Mouse (Mus musculus): ENCODE data around the gene Lingo3.

DNA sequence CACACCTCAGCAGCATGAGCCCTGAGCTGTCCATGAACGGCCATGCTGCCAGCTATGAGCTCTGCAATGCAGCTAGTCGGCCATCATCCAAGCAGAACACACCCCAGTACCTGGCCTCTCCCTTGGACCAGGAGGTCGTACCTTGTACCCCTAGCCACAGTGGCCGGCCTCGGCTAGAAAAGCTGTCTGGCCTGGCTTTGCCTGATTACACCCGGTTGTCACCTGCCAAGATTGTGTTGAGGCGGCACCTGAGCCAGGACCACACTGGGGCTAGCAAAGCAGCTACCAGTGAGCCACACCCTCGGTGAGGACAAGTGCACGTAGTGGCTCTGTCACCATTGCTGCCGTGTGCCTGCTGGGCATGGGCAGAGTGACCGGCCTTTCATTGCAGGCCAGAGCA, 57.9 kb downstream of the Lingo3 start:
- no peak for TF ChIP-seq GATA1 (IDR thresholded peaks at IDR 0.05; ENCODE audit: low read length)
- no peak for TF ChIP-seq TAL1 (IDR thresholded peaks at IDR 0.05; ENCODE audit: low read length)

Measured in erythroblast, embryonic 14.5 days (primary cell).